Mouse (Mus musculus): ENCODE measurements around the gene 2700097O09Rik.
"Not testable (repeated sequence)": the region's sequence is repeated elsewhere in the genome, so short reads cannot be mapped to it uniquely, and the experiment has no call there.

2700097O09Rik gene

GRCm38 (mm10) chr12:55049731-55050353, 30.1 kb downstream of the 2700097O09Rik start:
- no peak for DNase-seq (ENCODE audit: low read depth in 2 of 2, low spot score in 2 of 2)

- DNase-seq (ENCODE audit: low read depth in 2 of 2, low spot score in 2 of 2): no peak
Observed at GRCm38 (mm10) chr12:55041011-55041410, 38.9 kb downstream of the 2700097O09Rik start.

- DNase-seq (ENCODE audit: low read depth in 2 of 2, low spot score in 2 of 2): no peak
Observed at GRCm38 (mm10) chr12:55027088-55027487, 52.8 kb downstream of the 2700097O09Rik start.

GRCm38 (mm10) chr12:55023284-55023683, 56.6 kb downstream of the 2700097O09Rik start:
- DNase-seq (ENCODE audit: low read depth in 2 of 2, low spot score in 2 of 2): no peak

GRCm38 (mm10) chr12:55019421-55019877, 60.5 kb downstream of the 2700097O09Rik start:
- no peak for DNase-seq (ENCODE audit: low read depth in 2 of 2, low spot score in 2 of 2)

GRCm38 (mm10) chr12:55017119-55017721, 62.7 kb downstream of the 2700097O09Rik start:
- no peak for DNase-seq (ENCODE audit: low read depth in 2 of 2, low spot score in 2 of 2)

GRCm38 (mm10) chr12:55016339-55017118, 63.4 kb downstream of the 2700097O09Rik start:
- DNase-seq (ENCODE audit: low read depth in 2 of 2, low spot score in 2 of 2): no peak

- peak in 1 of 2 experiments; percentile 20 for DNase-seq (ENCODE audit: low read depth in 2 of 2, low spot score in 2 of 2)
Observed at GRCm38 (mm10) chr12:55015428-55015827, 64.5 kb downstream of the 2700097O09Rik start.

GRCm38 (mm10) chr12:55013626-55014398, 66.1 kb downstream of the 2700097O09Rik start, which contains the start of gene Baz1a:
Gene Baz1a, minus strand, starts transcription at chr12:55014348.
- DNase-seq (ENCODE audit: low read depth in 2 of 2, low spot score in 2 of 2): no peak

GRCm38 (mm10) chr12:55013031-55013430, 66.9 kb downstream of the 2700097O09Rik start:
- DNase-seq (ENCODE audit: low read depth in 2 of 2, low spot score in 2 of 2): no peak

- DNase-seq (ENCODE audit: low read depth in 2 of 2, low spot score in 2 of 2): no peak
Observed at GRCm38 (mm10) chr12:55007361-55008008, 72.4 kb downstream of the 2700097O09Rik start.

- no peak for DNase-seq (ENCODE audit: low read depth in 2 of 2, low spot score in 2 of 2)
Observed at GRCm38 (mm10) chr12:55006071-55006470, 73.8 kb downstream of the 2700097O09Rik start.

- DNase-seq (ENCODE audit: low read depth in 2 of 2, low spot score in 2 of 2): no peak
Observed at GRCm38 (mm10) chr12:55004396-55004795, 75.5 kb downstream of the 2700097O09Rik start.

- DNase-seq (ENCODE audit: low read depth in 2 of 2, low spot score in 2 of 2): no peak
Observed at GRCm38 (mm10) chr12:55003843-55004242, 76.1 kb downstream of the 2700097O09Rik start.

GRCm38 (mm10) chr12:55002532-55002931, 77.4 kb downstream of the 2700097O09Rik start:
- not testable (repeated sequence) for DNase-seq (ENCODE audit: low read depth in 2 of 2, low spot score in 2 of 2)

GRCm38 (mm10) chr12:54999016-54999690, 80.8 kb downstream of the 2700097O09Rik start:
- DNase-seq (ENCODE audit: low read depth in 2 of 2, low spot score in 2 of 2): peak; percentile 61 to 73

- DNase-seq (ENCODE audit: low read depth in 2 of 2, low spot score in 2 of 2): no peak
Observed at GRCm38 (mm10) chr12:54998411-54998810, 81.5 kb downstream of the 2700097O09Rik start.

GRCm38 (mm10) chr12:54996979-54997474, 82.9 kb downstream of the 2700097O09Rik start:
- no peak for DNase-seq (ENCODE audit: low read depth in 2 of 2, low spot score in 2 of 2)

- no peak for DNase-seq (ENCODE audit: low read depth in 2 of 2, low spot score in 2 of 2)
Observed at GRCm38 (mm10) chr12:54995965-54996364, 83.9 kb downstream of the 2700097O09Rik start.
